Mouse (Mus musculus): ENCODE measurements around the gene Phactr4. TPM values are rescaled to one million over a fixed set of nuclear protein-coding genes. Genes with fewer than 3 reads are reported as not detected.

Gene Phactr4
- polyA plus RNA-seq (2015; fragmentation: Nextera tagmentation; extraction: Ambion mirVana), result 8.7 and 8.9 TPM in 2 replicates

DNA sequence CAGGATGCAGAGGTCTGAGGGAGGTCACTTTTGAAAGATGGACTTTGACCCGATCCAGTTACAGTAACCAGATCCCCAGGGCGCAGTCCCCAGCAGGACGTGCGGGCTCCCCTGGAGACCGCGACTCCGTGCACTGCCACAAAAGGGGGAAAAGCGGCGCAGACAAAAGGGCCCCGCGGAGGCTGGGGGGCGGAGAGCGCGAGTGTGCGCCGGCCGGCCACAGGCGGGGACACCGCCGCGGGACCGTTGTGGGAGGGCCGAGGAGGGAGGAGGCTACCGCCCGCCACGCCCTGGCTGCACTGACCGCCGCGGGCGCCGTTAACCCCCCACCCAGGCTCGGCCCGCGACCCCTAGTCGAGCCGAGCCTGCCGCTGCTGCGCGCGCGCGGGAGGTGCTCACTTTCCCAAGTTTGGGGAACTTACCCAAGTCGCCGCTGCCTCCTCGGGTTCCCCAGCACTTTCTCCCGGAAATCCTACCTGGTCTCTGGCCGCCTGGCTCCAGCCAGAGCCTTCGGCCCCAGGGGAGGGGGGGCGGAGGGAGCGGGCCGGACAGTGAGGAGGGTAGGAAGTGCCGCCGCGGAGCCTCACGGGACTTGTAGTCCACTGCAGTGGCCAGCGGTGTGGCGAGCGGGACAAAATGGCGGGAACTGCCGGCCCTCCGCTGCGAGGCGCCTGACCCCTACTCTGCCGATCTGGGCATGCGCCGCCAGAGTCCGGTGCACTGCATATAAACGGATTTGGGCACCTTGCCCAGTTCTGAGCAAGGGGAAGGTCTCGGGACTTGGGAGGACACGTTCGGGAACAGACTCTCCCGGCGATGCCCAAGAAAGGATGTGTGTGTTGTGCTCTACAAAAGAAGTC, at the start of gene Phactr4:
Gene Phactr4, minus strand, starts transcription at position 567 of the 860 bp plus-strand sequence.
- Histone ChIP-seq H3K4me3 (peak within 1 kb of the TSS; percentile 68), H3K9ac (peak within 1 kb of the TSS; percentile 56), H3K36me3 (replicated peaks) (no peaks in the 10 kb centered on the region), H3K4me2 (peak within 1 kb of the TSS; percentile 64), H3K4me1 (peaks cover 19% of the 10 kb centered on the region), H3K27me3 (replicated peaks) (no peaks in the 10 kb centered on the region), H3K27ac (peak within 1 kb of the TSS; percentile 86), H3K9me3 (no peaks in the 10 kb centered on the region)
- WGBS, result under 1% methylated on average over 60 of the region's 73 CpGs
- peak; percentile 97 for ATAC-seq (replicated peaks)

DNA sequence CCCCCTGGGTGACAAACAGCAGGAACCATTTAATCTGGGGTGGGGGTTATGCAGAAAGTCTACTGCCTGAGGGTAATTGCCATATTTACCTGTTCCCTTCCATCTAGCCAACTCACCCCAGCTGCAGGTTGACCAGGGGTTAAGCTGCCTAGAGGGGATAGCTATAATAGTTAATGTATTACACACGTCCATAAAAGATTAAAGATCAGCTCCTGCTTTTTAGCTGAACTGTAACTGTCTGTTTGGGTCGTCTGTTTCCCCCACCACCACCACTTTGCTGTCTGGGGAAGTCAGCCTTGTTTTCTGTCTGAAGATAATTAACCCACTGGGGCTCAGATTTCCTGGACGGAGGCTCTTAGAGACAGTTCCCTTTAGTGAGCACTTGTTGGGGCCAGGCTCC, 47.6 kb upstream of the Phactr4 start:
- H3K27me3 ChIP-seq (replicated peaks), result no peaks in the 10 kb centered on the region
- no peak for ATAC-seq (replicated peaks)
- WGBS, result 23% methylated on average over 3 of the region's 3 CpGs

DNA sequence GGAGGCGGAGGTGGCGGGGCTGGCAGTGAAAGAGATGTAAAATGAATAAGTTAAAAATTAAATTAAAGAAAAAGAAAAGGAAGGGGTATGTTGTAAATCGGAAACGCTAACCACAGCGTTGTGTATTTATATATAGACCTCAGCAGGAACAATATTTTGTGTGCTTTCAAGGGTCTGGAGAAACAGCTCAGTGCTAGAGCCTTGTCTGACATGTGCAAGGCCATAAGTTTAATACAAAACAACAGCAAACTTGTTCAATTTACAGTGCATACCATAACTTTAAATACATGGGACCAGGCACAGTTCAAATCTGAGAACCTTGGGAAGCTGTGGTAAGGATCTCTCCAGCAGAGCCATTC, 41.9 kb upstream of the Phactr4 start:
- Histone ChIP-seq H3K36me3 (replicated peaks) (peaks cover 13% of the 10 kb centered on the region), H3K4me1 (peaks cover 24% of the 10 kb centered on the region), H3K4me2 (peak overlapping the region; percentile 79), H3K27ac (peak overlapping the region; percentile 67), H3K27me3 (replicated peaks) (no peaks in the 10 kb centered on the region), H3K9ac (peak overlapping the region; percentile 59; the same call in 1 of the 2 replicates), H3K4me3 (peak overlapping the region; percentile 82), H3K9me3 (no peaks in the 10 kb centered on the region)
- ATAC-seq (replicated peaks), result no peak; the same call in 1 of the 2 replicates
- 1% methylated on average over 5 of the region's 5 CpGs for WGBS

More for the DNA sequence above, 47.6 kb upstream of the Phactr4 start:
- Histone ChIP-seq H3K36me3 (replicated peaks) (no peaks in the 10 kb centered on the region), H3K4me2 (no peak overlapping the region), H3K9me3 (no peaks in the 10 kb centered on the region), H3K4me1 (no peaks in the 10 kb centered on the region), H3K27ac (no peak overlapping the region), H3K4me3 (no peak overlapping the region), H3K9ac (no peak overlapping the region)

DNA sequence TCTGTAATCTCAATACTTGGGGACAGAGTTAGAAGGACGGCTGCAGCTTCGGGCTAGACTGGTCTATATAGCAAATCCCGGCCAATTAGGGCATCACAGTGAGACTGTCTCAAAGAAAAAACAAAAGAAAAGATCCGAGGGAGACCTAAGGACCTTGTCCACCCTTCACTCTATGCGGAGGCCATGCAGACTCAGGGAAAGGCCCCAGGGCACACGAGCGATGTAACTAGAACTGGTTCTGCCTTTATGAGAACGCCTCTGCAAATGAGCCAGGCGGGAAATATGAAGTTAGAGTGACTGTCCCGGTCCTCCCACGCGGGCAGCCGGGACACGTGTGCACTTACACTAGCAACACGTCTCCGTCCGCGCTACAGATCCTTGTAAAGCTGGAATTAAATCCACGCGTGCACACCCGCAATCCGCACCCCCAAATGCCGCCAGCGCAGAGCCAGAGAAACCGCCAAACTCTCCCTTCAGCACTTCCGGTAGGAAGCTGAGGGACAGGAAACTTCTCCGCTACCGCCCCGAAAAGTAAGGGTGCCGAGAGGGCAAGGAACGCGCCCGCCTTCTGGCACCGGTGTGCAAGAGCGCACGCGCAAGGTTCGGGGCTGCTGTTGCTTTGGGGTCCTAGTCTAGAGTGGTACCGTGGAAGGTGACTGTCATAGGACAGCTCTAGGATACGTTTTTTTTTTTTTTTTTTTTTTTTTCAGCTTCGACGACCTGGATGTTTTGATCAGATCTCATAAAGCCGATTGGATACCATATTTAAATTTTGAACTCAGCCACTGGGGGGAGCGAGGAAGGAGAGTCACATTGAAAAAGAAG, 41.4 kb upstream of the Phactr4 start, which contains the start of gene Med18:
Gene Med18, minus strand, starts transcription at position 492 of the 825 bp plus-strand sequence.
- peaks cover 24% of the 10 kb centered on the region for H3K4me1 ChIP-seq
- no peaks in the 10 kb centered on the region for H3K9me3 ChIP-seq
- H3K36me3 ChIP-seq (replicated peaks), result peaks cover 15% of the 10 kb centered on the region
- H3K9ac ChIP-seq, result peak within 1 kb of the TSS; percentile 59
- peak within 1 kb of the TSS; percentile 79 for H3K4me2 ChIP-seq
- peak within 1 kb of the TSS; percentile 82 for H3K4me3 ChIP-seq
- H3K27ac ChIP-seq, result peak within 1 kb of the TSS; percentile 67
- ATAC-seq (replicated peaks), result peak; percentile 97
- H3K27me3 ChIP-seq (replicated peaks), result no peaks in the 10 kb centered on the region
- under 1% methylated on average over 44 of the region's 44 CpGs for WGBS

DNA sequence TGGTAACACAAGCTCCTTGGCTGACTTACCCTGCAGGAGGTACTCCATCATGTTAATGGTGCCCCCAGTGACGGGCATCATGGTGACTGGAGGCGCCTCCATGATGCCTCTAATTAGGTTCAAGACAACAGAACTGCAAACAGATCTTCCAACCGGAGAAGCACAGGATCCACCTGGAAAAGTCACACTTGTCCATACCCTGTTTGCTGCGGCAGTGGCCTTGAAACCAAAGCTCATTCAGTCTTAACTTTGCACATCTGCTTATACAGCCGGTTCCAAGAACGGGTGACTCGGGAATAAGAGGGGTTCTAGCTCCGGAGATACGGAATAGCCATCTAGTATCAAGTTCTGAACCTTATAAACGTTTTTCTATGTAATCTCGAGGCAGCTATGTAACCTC, 40.5 kb upstream of the Phactr4 start:
- no peak for ATAC-seq (replicated peaks)
- Histone ChIP-seq H3K4me3 (peak overlapping the region; percentile 82), H3K27ac (no peak overlapping the region), H3K36me3 (replicated peaks) (peaks cover 23% of the 10 kb centered on the region), H3K4me2 (peak overlapping the region; percentile 79), H3K4me1 (peaks cover 24% of the 10 kb centered on the region), H3K9ac (peak overlapping the region; percentile 59), H3K9me3 (no peaks in the 10 kb centered on the region), H3K27me3 (replicated peaks) (no peaks in the 10 kb centered on the region)
- 17% methylated on average over 11 of the region's 11 CpGs for WGBS

DNA sequence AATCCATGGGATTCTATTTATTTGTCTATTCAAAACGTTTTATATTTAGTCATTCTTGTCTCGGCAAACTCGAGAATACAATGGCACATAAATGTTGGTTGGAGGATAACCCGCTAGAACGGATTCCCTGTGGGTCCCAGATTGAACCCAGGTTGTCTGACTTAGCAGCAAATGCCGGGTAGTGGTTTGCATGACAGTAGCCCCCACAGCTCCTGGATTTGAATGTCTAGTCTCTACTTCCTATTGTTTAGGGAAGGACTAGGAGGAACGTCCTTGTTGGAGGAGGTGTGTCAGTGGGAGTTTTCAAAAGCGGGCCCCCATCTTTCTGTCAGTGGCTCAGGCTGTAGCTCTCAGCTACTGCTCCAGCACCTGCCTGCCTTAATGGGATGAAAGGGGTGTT, 37.9 kb upstream of the Phactr4 start:
- no peak overlapping the region for H3K27ac ChIP-seq
- no peaks in the 10 kb centered on the region for H3K27me3 ChIP-seq (replicated peaks)
- 93% methylated on average over 8 of the region's 8 CpGs for WGBS
- peaks cover 24% of the 10 kb centered on the region for H3K4me1 ChIP-seq
- peaks cover 28% of the 10 kb centered on the region for H3K36me3 ChIP-seq (replicated peaks)
- H3K4me3 ChIP-seq, result no peak overlapping the region
- H3K9me3 ChIP-seq, result no peaks in the 10 kb centered on the region
- no peak overlapping the region for H3K4me2 ChIP-seq
- H3K9ac ChIP-seq, result no peak overlapping the region
- no peak for ATAC-seq (replicated peaks)

DNA sequence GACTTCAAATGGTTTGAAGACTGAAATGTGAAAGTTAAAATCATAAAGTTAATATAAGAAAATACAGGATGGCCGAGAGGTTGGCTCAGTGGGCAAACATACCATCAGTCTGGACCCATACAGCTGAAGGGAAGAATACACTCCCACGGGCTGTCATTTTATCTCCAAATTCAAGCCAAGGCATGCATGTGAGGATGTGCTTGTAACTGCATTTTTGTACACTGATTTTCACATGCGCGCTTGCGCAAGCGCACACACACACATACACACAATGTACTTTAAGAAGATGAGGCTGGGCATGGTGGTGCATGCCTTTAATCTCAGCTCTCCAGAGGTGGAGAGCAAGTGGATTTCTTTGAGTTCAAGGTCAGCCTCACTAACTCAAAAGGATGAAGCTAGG, 33.3 kb upstream of the Phactr4 start:
- Histone ChIP-seq H3K9ac (no peak overlapping the region), H3K4me3 (no peak overlapping the region), H3K9me3 (no peaks in the 10 kb centered on the region), H3K36me3 (replicated peaks) (peaks cover 26% of the 10 kb centered on the region), H3K27ac (no peak overlapping the region), H3K4me2 (no peak overlapping the region), H3K27me3 (replicated peaks) (no peaks in the 10 kb centered on the region), H3K4me1 (no peaks in the 10 kb centered on the region)
- no peak for ATAC-seq (replicated peaks)
- 95% methylated on average over 6 of the region's 6 CpGs for WGBS

DNA sequence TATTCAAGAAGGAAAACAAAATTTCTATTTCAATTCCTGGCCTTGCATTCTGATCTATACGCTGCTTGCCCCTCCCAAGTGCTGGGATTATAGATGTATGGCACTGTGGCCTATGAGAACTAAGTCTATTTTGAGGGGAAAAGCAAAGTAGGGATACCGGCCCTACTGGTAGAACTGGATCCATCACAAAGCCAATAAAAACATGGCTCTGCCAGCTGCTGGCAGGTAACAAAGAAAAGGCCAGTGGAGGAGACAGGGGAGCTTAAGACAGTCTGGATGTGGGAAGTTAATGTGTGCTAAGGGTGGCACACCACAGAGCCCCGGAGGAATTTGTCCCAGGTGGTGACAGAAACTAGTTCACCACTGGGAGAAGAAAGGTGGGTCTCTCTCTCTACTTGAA, 32.9 kb upstream of the Phactr4 start:
- Histone ChIP-seq H3K4me2 (no peak overlapping the region), H3K4me1 (no peaks in the 10 kb centered on the region), H3K36me3 (replicated peaks) (peaks cover 23% of the 10 kb centered on the region), H3K9ac (no peak overlapping the region), H3K4me3 (no peak overlapping the region), H3K27me3 (replicated peaks) (no peaks in the 10 kb centered on the region), H3K9me3 (no peaks in the 10 kb centered on the region), H3K27ac (no peak overlapping the region)
- ATAC-seq (replicated peaks), result no peak
- WGBS, result 87% methylated on average over 3 of the region's 3 CpGs

DNA sequence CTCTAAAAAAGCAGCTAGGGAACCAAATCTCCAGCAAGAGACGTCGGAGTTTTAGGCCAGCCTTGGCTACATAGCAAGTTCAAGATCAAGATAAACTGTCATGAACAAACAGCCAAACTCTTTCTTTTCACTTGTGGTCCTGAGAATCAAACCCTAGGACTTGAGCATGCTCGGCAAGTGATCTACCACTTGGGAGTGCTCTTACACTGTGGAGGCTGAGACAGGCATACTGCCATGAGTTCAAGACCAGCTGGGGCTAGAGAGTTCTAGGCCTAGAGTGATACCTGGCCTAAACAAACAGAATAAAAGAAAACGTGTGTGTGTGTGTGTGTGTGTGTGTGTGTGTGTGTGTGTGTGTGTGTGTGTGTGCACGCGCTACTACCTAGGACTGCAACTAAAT, 31.9 kb upstream of the Phactr4 start:
- Histone ChIP-seq H3K36me3 (replicated peaks) (peaks cover 15% of the 10 kb centered on the region), H3K4me3 (no peak overlapping the region), H3K27me3 (replicated peaks) (no peaks in the 10 kb centered on the region), H3K9me3 (no peaks in the 10 kb centered on the region), H3K27ac (no peak overlapping the region), H3K9ac (no peak overlapping the region), H3K4me1 (no peaks in the 10 kb centered on the region), H3K4me2 (no peak overlapping the region)
- 86% methylated on average over 6 of the region's 6 CpGs for WGBS
- ATAC-seq (replicated peaks), result no peak

DNA sequence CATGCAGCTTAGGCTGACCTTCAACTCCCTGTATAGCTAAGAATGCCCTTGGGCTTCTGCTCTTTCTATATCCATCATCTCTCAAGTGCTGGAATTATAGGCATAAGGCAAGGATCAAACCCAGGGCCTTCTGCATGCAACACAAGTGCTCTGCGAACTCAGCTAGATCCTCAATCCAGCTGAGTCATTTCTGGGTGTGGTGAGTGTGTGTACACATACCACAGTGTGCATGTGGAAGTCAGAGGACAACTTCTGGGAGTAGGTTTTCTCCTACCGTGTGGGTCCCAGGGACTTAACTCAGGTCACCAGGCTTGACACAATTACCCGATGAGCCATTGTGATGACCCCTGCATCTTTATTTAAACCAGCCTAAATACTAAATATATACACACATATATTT, 27.5 kb upstream of the Phactr4 start:
- H3K4me2 ChIP-seq, result no peak overlapping the region
- no peak overlapping the region for H3K4me3 ChIP-seq
- no peaks in the 10 kb centered on the region for H3K4me1 ChIP-seq
- 90% methylated on average over 3 of the region's 3 CpGs for WGBS
- no peak overlapping the region for H3K9ac ChIP-seq
- no peak overlapping the region for H3K27ac ChIP-seq
- H3K9me3 ChIP-seq, result no peaks in the 10 kb centered on the region
- H3K36me3 ChIP-seq (replicated peaks), result no peaks in the 10 kb centered on the region
- no peak for ATAC-seq (replicated peaks)
- no peaks in the 10 kb centered on the region for H3K27me3 ChIP-seq (replicated peaks)

DNA sequence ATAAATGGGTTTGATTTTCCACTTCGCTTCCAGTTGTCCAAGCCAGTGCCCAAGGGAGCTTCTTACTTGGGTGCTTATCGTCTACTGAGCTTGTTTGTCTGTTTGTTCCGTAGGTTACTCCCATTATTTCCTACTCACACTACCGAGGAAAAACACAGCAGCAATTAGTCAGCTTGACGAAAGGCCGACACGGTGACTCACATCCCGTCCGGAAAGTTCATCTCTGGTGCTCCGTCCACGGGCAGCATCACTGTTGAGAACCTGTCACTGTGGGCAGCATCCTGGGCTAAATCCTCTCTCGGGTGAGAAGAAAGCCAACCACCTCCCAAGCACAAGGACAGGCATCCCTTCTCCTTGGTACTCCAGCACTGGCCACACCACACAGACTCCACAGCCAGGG, 23.8 kb upstream of the Phactr4 start:
- Histone ChIP-seq H3K9ac (no peak overlapping the region), H3K4me1 (no peaks in the 10 kb centered on the region), H3K4me2 (no peak overlapping the region), H3K36me3 (replicated peaks) (no peaks in the 10 kb centered on the region), H3K27ac (no peak overlapping the region), H3K27me3 (replicated peaks) (no peaks in the 10 kb centered on the region), H3K4me3 (no peak overlapping the region), H3K9me3 (no peaks in the 10 kb centered on the region)
- 83% methylated on average over 12 of the region's 12 CpGs for WGBS
- ATAC-seq (replicated peaks), result no peak

DNA sequence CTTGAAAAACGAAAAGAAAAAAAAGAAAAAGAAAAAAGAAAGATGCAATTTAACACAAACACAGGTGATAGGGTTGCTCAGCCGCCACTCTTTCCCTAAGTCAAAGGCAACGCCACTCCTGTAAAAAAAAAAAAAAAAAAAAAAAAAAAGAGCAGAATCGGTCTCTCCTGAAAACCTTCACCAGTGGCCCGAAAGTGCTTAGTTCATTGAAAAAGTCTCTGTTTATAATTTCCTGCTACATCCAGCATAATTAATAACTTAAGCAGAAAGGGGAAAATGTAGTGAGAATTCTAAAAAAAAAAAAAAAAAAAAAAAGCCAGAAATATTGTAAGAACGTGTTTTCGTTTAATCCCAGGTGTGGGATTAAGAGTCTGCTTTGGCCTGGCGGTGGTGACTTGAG, 22.2 kb upstream of the Phactr4 start:
- 80% methylated on average over 8 of the region's 8 CpGs for WGBS
- Histone ChIP-seq H3K4me3 (no peak overlapping the region), H3K4me1 (no peaks in the 10 kb centered on the region), H3K4me2 (no peak overlapping the region), H3K9me3 (no peaks in the 10 kb centered on the region), H3K27ac (no peak overlapping the region), H3K27me3 (replicated peaks) (no peaks in the 10 kb centered on the region), H3K36me3 (replicated peaks) (no peaks in the 10 kb centered on the region), H3K9ac (no peak overlapping the region)
- ATAC-seq (replicated peaks), result no peak

All from midbrain, embryonic 15.5 days (tissue).